Mouse (Mus musculus): ENCODE data around the gene Krtap19-4. TPM values are rescaled to one million over a fixed set of nuclear protein-coding genes. Genes with fewer than 3 reads are reported as not detected.

Gene Krtap19-4
- polyA plus RNA-seq, 1 experiment from 2014 or later, result not detected

DNA sequence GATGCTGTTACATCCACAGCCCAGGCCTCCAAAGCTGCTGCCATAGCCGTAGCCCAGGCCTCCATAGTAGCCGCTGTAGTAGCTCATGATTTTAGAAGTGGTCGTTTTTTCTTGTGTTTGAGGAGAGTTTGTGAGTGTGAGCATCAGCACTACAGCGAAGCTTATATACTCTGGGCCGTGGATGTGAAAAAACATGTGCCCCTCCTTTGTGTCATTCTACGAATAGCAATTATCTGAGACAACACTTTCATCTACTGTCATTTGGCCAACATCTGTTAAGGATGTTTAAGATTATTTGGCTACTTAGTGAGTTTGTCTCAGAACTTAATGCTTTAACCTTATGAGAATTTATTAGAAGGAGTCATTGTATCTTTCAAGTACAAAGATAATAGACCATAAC is 15.6 kb downstream of the Krtap19-4 start, which contains the start of gene Krtap19-1:
Gene Krtap19-1 (minus strand): TSS at position 101 of the 400 bp plus-strand sequence.
- WGBS, result 86% methylated on average over 6 of the region's 6 CpGs

DNA sequence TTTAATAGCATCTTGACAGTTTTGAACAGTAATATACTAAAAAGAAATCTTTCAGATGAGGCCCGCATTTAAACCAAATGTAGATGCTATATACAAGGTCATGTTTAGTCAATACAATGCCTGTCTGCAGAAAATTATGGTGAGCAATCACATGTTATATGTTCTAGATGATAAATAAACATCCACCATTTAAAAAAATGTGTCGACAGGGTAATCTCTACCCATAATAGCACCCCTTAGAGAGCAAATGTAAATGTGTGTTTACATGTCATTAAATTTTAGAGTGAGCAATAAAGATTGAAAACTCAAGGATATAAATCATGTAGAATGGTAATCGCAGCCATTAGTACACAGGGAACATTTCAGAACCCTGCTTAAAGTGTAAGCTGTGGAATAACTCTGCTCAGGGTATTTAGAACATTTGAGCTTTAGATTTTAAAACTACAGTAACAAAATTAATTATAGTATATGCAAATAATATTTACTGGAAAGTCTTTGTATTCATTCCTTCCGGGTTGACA is 19.9 kb downstream of the Krtap19-4 start:
- no peaks in the 10 kb centered on the region for H3K27me3 ChIP-seq (ENCODE audit: control insufficient read depth, insufficient read depth, low read length)
- H3K4me2 ChIP-seq (replicated peaks; ENCODE audit: low read depth), result no peak overlapping the region
- 82% methylated on average over 4 of the region's 4 CpGs for WGBS
- no peak overlapping the region for H3K4me3 ChIP-seq (ENCODE audit: low read depth, low read length)
- DNase-seq (ENCODE audit: low spot score), result no peak
- H3K36me3 ChIP-seq (ENCODE audit: control insufficient read depth, insufficient read depth, low read length), result no peaks in the 10 kb centered on the region
- no peak for ATAC-seq (ENCODE audit: low FRiP score, low TSS enrichment)
- no peaks in the 10 kb centered on the region for H3K9me3 ChIP-seq (ENCODE audit: control insufficient read depth, low read length)
- H3K9ac ChIP-seq (ENCODE audit: low read length), result no peak overlapping the region
- no peaks in the 10 kb centered on the region for H3K4me1 ChIP-seq (replicated peaks; ENCODE audit: control insufficient read depth, insufficient read depth)
- no peak overlapping the region for H3K27ac ChIP-seq (replicated peaks)
- TF ChIP-seq CTCF (IDR thresholded peaks at IDR 0.05; ENCODE audit: low read depth) (no peak), EP300 (optimal IDR thresholded peaks at IDR 0.05) (no peak)

More for the DNA sequence above, 15.6 kb downstream of the Krtap19-4 start, which contains the start of gene Krtap19-1:
- TF ChIP-seq CTCF (IDR thresholded peaks at IDR 0.05; ENCODE audit: low read depth) (no peak), EP300 (optimal IDR thresholded peaks at IDR 0.05) (no peak)
- H3K4me3 ChIP-seq (ENCODE audit: low read depth, low read length), result no peak within 1 kb of the TSS
- H3K9me3 ChIP-seq (ENCODE audit: control insufficient read depth, low read length), result no peaks in the 10 kb centered on the region
- ATAC-seq (ENCODE audit: low FRiP score, low TSS enrichment) (no peak), DNase-seq (ENCODE audit: low spot score) (no peak)
- H3K4me1 ChIP-seq (replicated peaks; ENCODE audit: control insufficient read depth, insufficient read depth), result no peaks in the 10 kb centered on the region
- no peak within 1 kb of the TSS for H3K9ac ChIP-seq (ENCODE audit: low read length)
- no peak within 1 kb of the TSS for H3K27ac ChIP-seq (replicated peaks)
- H3K36me3 ChIP-seq (ENCODE audit: control insufficient read depth, insufficient read depth, low read length), result no peaks in the 10 kb centered on the region
- H3K27me3 ChIP-seq (ENCODE audit: control insufficient read depth, insufficient read depth, low read length), result no peaks in the 10 kb centered on the region
- H3K4me2 ChIP-seq (replicated peaks; ENCODE audit: low read depth), result no peak within 1 kb of the TSS

DNA sequence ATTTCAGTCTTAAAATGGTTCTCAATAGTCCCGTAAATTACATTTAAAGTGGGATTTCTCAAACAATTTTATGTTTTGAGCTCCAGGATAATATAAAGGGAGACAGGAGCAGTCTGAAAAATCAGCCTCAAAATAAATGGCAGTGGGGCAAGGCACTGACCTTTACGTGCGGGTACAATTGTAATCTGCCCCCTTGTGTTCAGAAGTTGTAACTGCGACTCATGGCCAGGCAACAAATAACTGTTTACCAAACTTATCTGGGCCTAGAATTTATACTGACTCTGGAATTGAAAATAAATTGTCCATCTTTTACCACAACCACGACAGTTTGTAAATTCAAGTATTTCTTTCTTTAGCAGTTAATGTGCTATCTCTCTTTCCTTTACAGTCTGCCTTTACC is 33.4 kb downstream of the Krtap19-4 start:
- H3K36me3 ChIP-seq (ENCODE audit: control insufficient read depth, insufficient read depth, low read length), result no peaks in the 10 kb centered on the region
- DNase-seq (ENCODE audit: low spot score) (no peak), ATAC-seq (ENCODE audit: low FRiP score, low TSS enrichment) (no peak)
- H3K4me2 ChIP-seq (replicated peaks; ENCODE audit: low read depth), result no peak overlapping the region
- H3K4me1 ChIP-seq (replicated peaks; ENCODE audit: control insufficient read depth, insufficient read depth), result no peaks in the 10 kb centered on the region
- 17% methylated on average over 5 of the region's 5 CpGs for WGBS
- no peak overlapping the region for H3K4me3 ChIP-seq (ENCODE audit: low read depth, low read length)
- no peak overlapping the region for H3K9ac ChIP-seq (ENCODE audit: low read length)
- TF ChIP-seq EP300 (optimal IDR thresholded peaks at IDR 0.05), result no peak
- peak; percentile 75 for TF ChIP-seq CTCF (IDR thresholded peaks at IDR 0.05; ENCODE audit: low read depth)
- no peaks in the 10 kb centered on the region for H3K27me3 ChIP-seq (ENCODE audit: control insufficient read depth, insufficient read depth, low read length)
- no peak overlapping the region for H3K27ac ChIP-seq (replicated peaks)
- H3K9me3 ChIP-seq (ENCODE audit: control insufficient read depth, low read length), result no peaks in the 10 kb centered on the region

DNA sequence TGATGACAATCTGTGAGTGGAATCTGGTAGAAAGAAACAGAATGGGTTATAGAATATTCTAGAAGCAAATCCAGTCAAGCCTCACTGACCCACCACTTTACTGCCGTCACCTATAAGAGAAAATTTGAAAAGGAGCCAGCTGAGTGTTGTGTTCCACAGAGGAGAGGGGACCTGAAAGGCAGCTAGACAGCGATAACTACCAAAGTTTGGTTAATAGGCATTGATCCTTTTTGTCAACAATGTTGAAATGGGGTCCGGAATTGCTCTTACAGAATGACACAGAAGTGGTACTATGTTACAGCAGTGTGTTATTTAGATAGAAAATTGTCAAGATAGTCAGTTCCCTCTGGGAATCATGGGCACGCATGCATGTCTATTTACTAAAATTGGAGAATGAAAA is 36.3 kb downstream of the Krtap19-4 start:
- Histone ChIP-seq H3K4me3 (ENCODE audit: low read depth, low read length) (no peak overlapping the region), H3K36me3 (ENCODE audit: control insufficient read depth, insufficient read depth, low read length) (no peaks in the 10 kb centered on the region), H3K27ac (replicated peaks) (no peak overlapping the region), H3K27me3 (ENCODE audit: control insufficient read depth, insufficient read depth, low read length) (no peaks in the 10 kb centered on the region), H3K9me3 (ENCODE audit: control insufficient read depth, low read length) (no peaks in the 10 kb centered on the region), H3K9ac (ENCODE audit: low read length) (no peak overlapping the region), H3K4me1 (replicated peaks; ENCODE audit: control insufficient read depth, insufficient read depth) (no peaks in the 10 kb centered on the region), H3K4me2 (replicated peaks; ENCODE audit: low read depth) (no peak overlapping the region)
- ATAC-seq (ENCODE audit: low FRiP score, low TSS enrichment) (no peak), DNase-seq (ENCODE audit: low spot score) (no peak)
- WGBS, result 69% methylated on average over 4 of the region's 4 CpGs
- TF ChIP-seq CTCF (IDR thresholded peaks at IDR 0.05; ENCODE audit: low read depth), result no peak
- no peak for TF ChIP-seq EP300 (optimal IDR thresholded peaks at IDR 0.05)

DNA sequence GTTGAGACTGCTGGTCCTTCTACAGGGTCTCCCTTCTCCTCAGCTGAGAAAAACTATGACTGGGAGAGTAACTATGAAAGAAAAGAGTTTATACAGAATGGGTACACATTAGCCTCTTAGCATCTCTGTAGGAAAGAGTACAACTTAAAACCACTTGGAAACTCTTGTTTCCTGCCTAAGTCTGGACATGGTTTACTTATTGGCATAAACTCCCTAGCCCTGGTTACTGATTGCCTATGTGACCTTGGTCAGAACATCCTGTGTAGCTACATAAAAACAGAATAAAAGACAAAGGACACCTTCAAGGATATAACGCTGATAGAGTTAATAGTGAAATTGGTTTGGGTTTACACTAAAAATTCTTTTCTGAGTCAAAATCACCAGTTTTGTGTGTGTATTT is 37.5 kb downstream of the Krtap19-4 start:
- H3K36me3 ChIP-seq (ENCODE audit: control insufficient read depth, insufficient read depth, low read length), result no peaks in the 10 kb centered on the region
- H3K4me2 ChIP-seq (replicated peaks; ENCODE audit: low read depth), result no peak overlapping the region
- H3K9ac ChIP-seq (ENCODE audit: low read length), result no peak overlapping the region
- no peaks in the 10 kb centered on the region for H3K27me3 ChIP-seq (ENCODE audit: control insufficient read depth, insufficient read depth, low read length)
- H3K9me3 ChIP-seq (ENCODE audit: control insufficient read depth, low read length), result no peaks in the 10 kb centered on the region
- no peak for DNase-seq (ENCODE audit: low spot score)
- WGBS, result 89% methylated on average over 1 of the region's 1 CpGs
- TF ChIP-seq EP300 (optimal IDR thresholded peaks at IDR 0.05) (no peak), CTCF (IDR thresholded peaks at IDR 0.05; ENCODE audit: low read depth) (no peak)
- H3K27ac ChIP-seq (replicated peaks), result no peak overlapping the region
- H3K4me1 ChIP-seq (replicated peaks; ENCODE audit: control insufficient read depth, insufficient read depth), result no peaks in the 10 kb centered on the region
- ATAC-seq (ENCODE audit: low FRiP score, low TSS enrichment), result no peak
- no peak overlapping the region for H3K4me3 ChIP-seq (ENCODE audit: low read depth, low read length)

Other genes starting within 250 kb of the Krtap19-4 start
- gene Krtap26-1, start 237.3 kb downstream of the Krtap19-4 start, polyA plus RNA-seq (2015; fragmentation: Nextera tagmentation; extraction: Ambion mirVana), result not detected in 2 replicates
- not detected in 2 replicates for gene Krtap27-1, start 213.4 kb downstream of the Krtap19-4 start, polyA plus RNA-seq (2015; fragmentation: Nextera tagmentation; extraction: Ambion mirVana)
- gene 2310061N02Rik, start 177.1 kb downstream of the Krtap19-4 start, polyA plus RNA-seq (2015; fragmentation: Nextera tagmentation; extraction: Ambion mirVana), result not detected in 2 replicates
- gene Krtap13-1, start 156.2 kb downstream of the Krtap19-4 start, polyA plus RNA-seq (2015; fragmentation: Nextera tagmentation; extraction: Ambion mirVana), result not detected in 2 replicates
- gene Krtap13, start 133.5 kb downstream of the Krtap19-4 start, polyA plus RNA-seq (2015; fragmentation: Nextera tagmentation; extraction: Ambion mirVana), result not detected in 2 replicates
- 0.13 and 0.23 TPM in 2 replicates for gene 2310034C09Rik, start 126.2 kb downstream of the Krtap19-4 start, polyA plus RNA-seq (2015; fragmentation: Nextera tagmentation; extraction: Ambion mirVana)
- not detected in 2 replicates for gene 2310057N15Rik, start 110.9 kb downstream of the Krtap19-4 start, polyA plus RNA-seq (2015; fragmentation: Nextera tagmentation; extraction: Ambion mirVana)
- gene Gm5965, start 107.2 kb downstream of the Krtap19-4 start, polyA plus RNA-seq (2015; fragmentation: Nextera tagmentation; extraction: Ambion mirVana), result not detected in 2 replicates
- gene Gm20741, start 72.9 kb downstream of the Krtap19-4 start, polyA plus RNA-seq (2015; fragmentation: Nextera tagmentation; extraction: Ambion mirVana), result not detected in 2 replicates
- not detected in 2 replicates for gene Krtap15, start 64.9 kb downstream of the Krtap19-4 start, polyA plus RNA-seq (2015; fragmentation: Nextera tagmentation; extraction: Ambion mirVana)
- gene Krtap14, start 58.9 kb downstream of the Krtap19-4 start, polyA plus RNA-seq (2015; fragmentation: Nextera tagmentation; extraction: Ambion mirVana), result not detected in 2 replicates
- gene Krtap19-1, start 15.7 kb downstream of the Krtap19-4 start, polyA plus RNA-seq (2015; fragmentation: Nextera tagmentation; extraction: Ambion mirVana), result not detected in 2 replicates
- gene Krtap19-2, start 10.8 kb downstream of the Krtap19-4 start, polyA plus RNA-seq (2015; fragmentation: Nextera tagmentation; extraction: Ambion mirVana), result not detected in 2 replicates
- gene Krtap19-3, start 7.1 kb downstream of the Krtap19-4 start, polyA plus RNA-seq (2015; fragmentation: Nextera tagmentation; extraction: Ambion mirVana), result not detected in 2 replicates
- gene Krtap19-5, start 11.4 kb upstream of the Krtap19-4 start, polyA plus RNA-seq (2015; fragmentation: Nextera tagmentation; extraction: Ambion mirVana), result not detected in 2 replicates
- not detected in 2 replicates for gene Krtap19-9b, start 47.2 kb upstream of the Krtap19-4 start, polyA plus RNA-seq (2015; fragmentation: Nextera tagmentation; extraction: Ambion mirVana)
- not detected in 2 replicates for gene Krtap16-3, start 77.8 kb upstream of the Krtap19-4 start, polyA plus RNA-seq (2015; fragmentation: Nextera tagmentation; extraction: Ambion mirVana)
- not detected in 2 replicates for gene Krtap22-2, start 125.7 kb upstream of the Krtap19-4 start, polyA plus RNA-seq (2015; fragmentation: Nextera tagmentation; extraction: Ambion mirVana)
- gene Gm10229, start 130.2 kb upstream of the Krtap19-4 start, polyA plus RNA-seq (2015; fragmentation: Nextera tagmentation; extraction: Ambion mirVana), result not detected in 2 replicates
- not detected in 2 replicates for gene Krtap6-1, start 146.6 kb upstream of the Krtap19-4 start, polyA plus RNA-seq (2015; fragmentation: Nextera tagmentation; extraction: Ambion mirVana)
- gene Gm10228, start 156.4 kb upstream of the Krtap19-4 start, polyA plus RNA-seq (2015; fragmentation: Nextera tagmentation; extraction: Ambion mirVana), result not detected in 2 replicates
- gene Krtap6-5, start 162.8 kb upstream of the Krtap19-4 start, polyA plus RNA-seq (2015; fragmentation: Nextera tagmentation; extraction: Ambion mirVana), result not detected in 2 replicates
- not detected in 2 replicates for gene 1110025L11Rik, start 178.9 kb upstream of the Krtap19-4 start, polyA plus RNA-seq (2015; fragmentation: Nextera tagmentation; extraction: Ambion mirVana)
- gene Krtap6-3, start 198.9 kb upstream of the Krtap19-4 start, polyA plus RNA-seq (2015; fragmentation: Nextera tagmentation; extraction: Ambion mirVana), result not detected in 2 replicates